In the genomic region with DNA sequence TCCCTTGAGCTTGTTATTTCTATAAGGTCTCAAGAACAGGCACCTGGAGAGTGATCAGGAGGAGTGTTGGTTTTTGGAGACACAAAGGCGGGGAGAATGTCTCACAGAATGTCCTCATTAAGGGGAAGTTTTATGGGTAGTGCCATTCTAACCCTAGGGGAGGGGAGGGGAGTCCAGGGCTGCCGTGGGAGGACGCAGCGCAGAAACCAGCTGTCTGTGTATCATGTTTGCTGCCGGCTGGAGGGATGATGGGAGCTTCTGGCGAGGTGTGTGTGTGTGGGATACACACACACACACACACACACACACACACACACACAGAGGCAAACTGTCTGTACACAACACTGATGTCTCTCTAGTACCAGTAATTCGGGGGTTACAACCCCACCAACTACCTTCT, we compare ENCODE assay signal across 18 mouse cellular contexts. TPM values are rescaled to one million over a fixed set of nuclear protein-coding genes. Genes with fewer than 3 reads are reported as not detected.
DNase-seq lines count a peak whose midpoint lies in the region; ATAC-seq and TF ChIP-seq lines count a peak whose summit lies in the region.
"Had no signal": no experiment of that assay in that cellular context is flagged by ENCODE, and none has a peak within 500 bp of the region (broad histone marks: within the 10 kb centered on the region; RNA-seq: fewer than 3 reads in every experiment).

No protein-coding gene starts in this region.

- no peak for TF ChIP-seq CTCF in intestine, postnatal 0 days (IDR thresholded peaks at IDR 0.05; ENCODE audit: low read depth)
- no peak for TF ChIP-seq CTCF in forebrain, postnatal 0 days (IDR thresholded peaks at IDR 0.05; ENCODE audit: low read depth)

- no peak overlapping the region for H3K9ac ChIP-seq in intestine, embryonic 15.5 days
- no peak overlapping the region for H3K9ac ChIP-seq in intestine, postnatal 0 days (ENCODE audit: low read depth, low read length)
- H3K9ac ChIP-seq in lung, embryonic 16.5 days (ENCODE audit: low read length): no peak overlapping the region
- H3K9ac ChIP-seq in embryonic facial prominence, embryonic 15.5 days: no peak overlapping the region
- H3K9ac ChIP-seq in forebrain, postnatal 0 days: no peak overlapping the region

- H3K36me3 ChIP-seq in intestine, embryonic 15.5 days: no peaks in the 10 kb centered on the region
- no peaks in the 10 kb centered on the region for H3K36me3 ChIP-seq in intestine, postnatal 0 days (ENCODE audit: control insufficient read depth, insufficient read depth)
- peaks cover 8% of the 10 kb centered on the region for H3K36me3 ChIP-seq in lung, embryonic 16.5 days (ENCODE audit: control insufficient read depth, insufficient read depth, low read length)
- peaks cover 18% of the 10 kb centered on the region; the same call in 1 of the 2 replicates for H3K36me3 ChIP-seq in embryonic facial prominence, embryonic 15.5 days
- no peaks in the 10 kb centered on the region for H3K36me3 ChIP-seq in forebrain, postnatal 0 days (ENCODE audit: insufficient read depth)

- WGBS in intestine, embryonic 15.5 days: 24% methylated on average over 7 of the region's 7 CpGs
- 23% methylated on average over 7 of the region's 7 CpGs for WGBS in intestine, postnatal 0 days
- 21% methylated on average over 7 of the region's 7 CpGs for WGBS in lung, embryonic 16.5 days
- 26% methylated on average over 7 of the region's 7 CpGs for whole genome bisulfite sequencing in embryonic facial prominence, embryonic 15.5 days
- WGBS in forebrain, postnatal 0 days: 52% methylated on average over 7 of the region's 7 CpGs

- ATAC-seq in intestine, embryonic 15.5 days: 0 out of 2 replicates have a peak, but pooled peaks have one; percentile 12
- no peak for ATAC-seq in intestine, postnatal 0 days
- 0 out of 2 replicates have a peak, but pooled peaks have one; percentile 2 for ATAC-seq in lung, embryonic 16.5 days (ENCODE audit: low read depth)
- no peak for ATAC-seq in embryonic facial prominence, embryonic 15.5 days (ENCODE audit: insufficient number of reproducible peaks, low FRiP score, low TSS enrichment, low read depth)
- no peak for ATAC-seq in forebrain, postnatal 0 days

- no peak overlapping the region for H3K4me2 ChIP-seq in intestine, embryonic 15.5 days (replicated peaks)
- H3K4me2 ChIP-seq in intestine, postnatal 0 days (replicated peaks; ENCODE audit: low read depth): no peak overlapping the region
- no peak overlapping the region for H3K4me2 ChIP-seq in lung, embryonic 16.5 days (ENCODE audit: low read depth, low read length)
- no peak overlapping the region for H3K4me2 ChIP-seq in embryonic facial prominence, embryonic 15.5 days (replicated peaks)
- no peak overlapping the region for H3K4me2 ChIP-seq in forebrain, postnatal 0 days (ENCODE audit: low read depth)
- H3K4me2 ChIP-seq: heart, embryonic 11.5 days had no signal

- peaks cover 6% of the 10 kb centered on the region for H3K4me1 ChIP-seq in intestine, embryonic 15.5 days (replicated peaks)
- no peaks in the 10 kb centered on the region for H3K4me1 ChIP-seq in intestine, postnatal 0 days (replicated peaks; ENCODE audit: control insufficient read depth, insufficient read depth, low read length)
- peaks cover 23% of the 10 kb centered on the region for H3K4me1 ChIP-seq in lung, embryonic 16.5 days (replicated peaks; ENCODE audit: control insufficient read depth, insufficient read depth, low read length)
- peaks cover 26% of the 10 kb centered on the region for H3K4me1 ChIP-seq in embryonic facial prominence, embryonic 15.5 days
- no peaks in the 10 kb centered on the region for H3K4me1 ChIP-seq in forebrain, postnatal 0 days (ENCODE audit: insufficient read depth)
- H3K4me1 ChIP-seq: megakaryocyte, embryonic 14.5 days had no signal

- H3K4me3 ChIP-seq in intestine, embryonic 15.5 days (replicated peaks): no peak overlapping the region
- H3K4me3 ChIP-seq in intestine, postnatal 0 days (ENCODE audit: low read depth, low read length): no peak overlapping the region
- H3K4me3 ChIP-seq in lung, embryonic 16.5 days (ENCODE audit: low read length): no peak overlapping the region
- H3K4me3 ChIP-seq in embryonic facial prominence, embryonic 15.5 days (replicated peaks): no peak overlapping the region
- H3K4me3 ChIP-seq in forebrain, postnatal 0 days (ENCODE audit: low read depth, low read length): no peak overlapping the region
- H3K4me3 ChIP-seq: layer of hippocampus, adult 2 months; megakaryocyte, embryonic 14.5 days had no signal

- H3K9me3 ChIP-seq in intestine, embryonic 15.5 days: no peaks in the 10 kb centered on the region
- no peaks in the 10 kb centered on the region for H3K9me3 ChIP-seq in intestine, postnatal 0 days (ENCODE audit: control insufficient read depth)
- H3K9me3 ChIP-seq in lung, embryonic 16.5 days (ENCODE audit: control insufficient read depth, low read length): no peaks in the 10 kb centered on the region
- no peaks in the 10 kb centered on the region for H3K9me3 ChIP-seq in embryonic facial prominence, embryonic 15.5 days (replicated peaks)
- H3K9me3 ChIP-seq in forebrain, postnatal 0 days (ENCODE audit: low read length): no peaks in the 10 kb centered on the region
- H3K9me3 ChIP-seq: megakaryocyte, embryonic 14.5 days had no signal

- H3K27ac ChIP-seq in intestine, embryonic 15.5 days: no peak overlapping the region
- H3K27ac ChIP-seq in intestine, postnatal 0 days (ENCODE audit: low read depth, low read length): no peak overlapping the region
- H3K27ac ChIP-seq in lung, embryonic 16.5 days (ENCODE audit: low read length): no peak overlapping the region
- peak overlapping the region; percentile 40; the same call in 1 of the 2 replicates for H3K27ac ChIP-seq in embryonic facial prominence, embryonic 15.5 days (replicated peaks)
- no peak overlapping the region for H3K27ac ChIP-seq in forebrain, postnatal 0 days (ENCODE audit: low read depth, low read length)
- H3K27ac ChIP-seq: layer of hippocampus, adult 2 months had no signal

- no peak for DNase-seq in lung, postnatal 4 days
- peak; percentile 31 for DNase-seq in embryo, embryonic 10.5 days (ENCODE audit: low spot score)
- no peak for DNase-seq in forebrain, postnatal 0 days
- DNase-seq: adrenal gland, adult 2 months; cerebellum, adult 18-20 months; gastrocnemius, postnatal 36 days; kidney, adult 8-10 months; thymus, adult 2 months had no signal

- no peaks in the 10 kb centered on the region for H3K27me3 ChIP-seq in intestine, embryonic 15.5 days (replicated peaks)
- no peaks in the 10 kb centered on the region for H3K27me3 ChIP-seq in intestine, postnatal 0 days (replicated peaks; ENCODE audit: control insufficient read depth, insufficient read depth, low read length)
- H3K27me3 ChIP-seq in lung, embryonic 16.5 days (ENCODE audit: control insufficient read depth, insufficient read depth, low read depth, low read length): no peaks in the 10 kb centered on the region
- H3K27me3 ChIP-seq in embryonic facial prominence, embryonic 15.5 days: no peaks in the 10 kb centered on the region
- no peaks in the 10 kb centered on the region for H3K27me3 ChIP-seq in forebrain, postnatal 0 days (ENCODE audit: insufficient read depth, low read length)

RNA-seq across cellular contexts. Expression of gene Slc2a10, which starts 8.8 kb away (rescaled TPM):
- polyA plus RNA-seq in intestine, embryonic 15.5 days (2015; fragmentation: Nextera tagmentation; extraction: Ambion mirVana): 4.0 and 4.7 TPM in 2 replicates
- 1.6 and 2.1 TPM in 2 replicates for polyA plus RNA-seq in intestine, postnatal 0 days (2015; fragmentation: Nextera tagmentation; extraction: Ambion mirVana)
- polyA plus RNA-seq in lung, embryonic 16.5 days (2015; fragmentation: Nextera tagmentation; extraction: Ambion mirVana): 12.7 and 13.1 TPM in 2 replicates
- 15.6 and 15.8 TPM in 2 replicates for polyA plus RNA-seq in embryonic facial prominence, embryonic 15.5 days (2015; fragmentation: Nextera tagmentation; extraction: Ambion mirVana)
- 0.62 and 2.1 TPM in 2 replicates for total RNA-seq in forebrain, postnatal 0 days (2014; rRNA removed)
- polyA plus RNA-seq in forebrain, postnatal 0 days (2015; fragmentation: Nextera tagmentation; extraction: Ambion mirVana): 0.84 and 2.1 TPM in 2 replicates
- total RNA-seq: MEL; monocyte, adult 5-6 weeks had no signal

RNA-seq across cellular contexts. Expression of gene Trp53rka, which starts 19.3 kb away (rescaled TPM):
- polyA plus RNA-seq in intestine, embryonic 15.5 days (2015; fragmentation: Nextera tagmentation; extraction: Ambion mirVana): 29.1 and 30.6 TPM in 2 replicates
- 10.8 and 10.9 TPM in 2 replicates for polyA plus RNA-seq in intestine, postnatal 0 days (2015; fragmentation: Nextera tagmentation; extraction: Ambion mirVana)
- polyA plus RNA-seq in lung, embryonic 16.5 days (2015; fragmentation: Nextera tagmentation; extraction: Ambion mirVana): 29.4 and 30.6 TPM in 2 replicates
- polyA plus RNA-seq in embryonic facial prominence, embryonic 15.5 days (2015; fragmentation: Nextera tagmentation; extraction: Ambion mirVana): 41.8 and 43.4 TPM in 2 replicates
- total RNA-seq in forebrain, postnatal 0 days (2014; rRNA removed): 44.0 and 54.6 TPM in 2 replicates
- polyA plus RNA-seq in forebrain, postnatal 0 days (2015; fragmentation: Nextera tagmentation; extraction: Ambion mirVana): 31.8 and 36.8 TPM in 2 replicates

RNA-seq across cellular contexts. Expression of gene Slc13a3, which starts 39.4 kb away (rescaled TPM):
- 0.36 and 0.51 TPM in 2 replicates for polyA plus RNA-seq in intestine, embryonic 15.5 days (2015; fragmentation: Nextera tagmentation; extraction: Ambion mirVana)
- polyA plus RNA-seq in intestine, postnatal 0 days (2015; fragmentation: Nextera tagmentation; extraction: Ambion mirVana): 0.10 TPM in 1 of 2 replicates, not detected in the other
- polyA plus RNA-seq in lung, embryonic 16.5 days (2015; fragmentation: Nextera tagmentation; extraction: Ambion mirVana): 0.57 and 0.80 TPM in 2 replicates
- polyA plus RNA-seq in embryonic facial prominence, embryonic 15.5 days (2015; fragmentation: Nextera tagmentation; extraction: Ambion mirVana): 0.83 and 0.89 TPM in 2 replicates
- 12.7 and 24.3 TPM in 2 replicates for total RNA-seq in forebrain, postnatal 0 days (2014; rRNA removed)
- 14.4 and 18.0 TPM in 2 replicates for polyA plus RNA-seq in forebrain, postnatal 0 days (2015; fragmentation: Nextera tagmentation; extraction: Ambion mirVana)
- total RNA-seq: common myeloid progenitor, adult 5-6 weeks; MEL; monocyte, adult 5-6 weeks had no signal

Comparison
In these comparisons a context has a peak if more than half of its experiments do, and no peak if none do; other contexts are left out.
1. ATAC-seq: peak in intestine, embryonic 15.5 days (single experiment) and lung, embryonic 16.5 days (single experiment); none in intestine, postnatal 0 days (single experiment), embryonic facial prominence, embryonic 15.5 days (single experiment) and forebrain, postnatal 0 days (single experiment).